Mouse (Mus musculus) cortical plate, adult 2 months (tissue): Measurements from ENCODE around the gene Cmtm7.

Experiments used
- CTCF ChIP-seq: fragments of 200-500 bp; IDR thresholded peaks from 2 replicates; pipeline ENCODE4 v1.5.1; 2011; ENCODE audit warnings: mild to moderate bottlenecking, control low read depth, low read length; ENCODE audit not compliant: insufficient read depth; ENCODE audit errors: extremely low read depth
- POLR2A ChIP-seq: fragments of 200-500 bp; IDR thresholded peaks from 2 replicates; pipeline ENCODE4 v1.6.1; 2011; ENCODE audit warnings: mild to moderate bottlenecking, low read length, control low read depth; ENCODE audit not compliant: insufficient read depth; ENCODE audit errors: extremely low read depth

- TF ChIP-seq POLR2A (no peak), CTCF (no peak)
Measured at GRCm38 (mm10) chr9:114768066-114768465, 13.6 kb downstream of the Cmtm7 start.
